Mouse (Mus musculus): ENCODE measurements around the gene Fanci. TPM values are rescaled to one million over a fixed set of nuclear protein-coding genes. Genes with fewer than 3 reads are reported as not detected.

Gene Fanci
- total RNA-seq, 2 experiments from 2014 or later, result 0.08 TPM; not detected in 1

GRCm38 (mm10) chr7:79363370-79364043, 28.2 kb upstream of the Fanci start:
- Histone ChIP-seq H3K27ac (no peak overlapping the region), H3K4me3 (no peak overlapping the region)
- intact Hi-C loops (cut with DNase I), result no loop called here
- TF ChIP-seq CTCF (IDR thresholded peaks at IDR 0.05), result no peak
- DNase-seq, result peak; percentile 27

- intact Hi-C loops (cut with DNase I), result no loop called here
- no peak overlapping the region for H3K27ac ChIP-seq
- no peak for DNase-seq
- TF ChIP-seq CTCF (IDR thresholded peaks at IDR 0.05), result no peak
- no peak overlapping the region for H3K4me3 ChIP-seq
Observed at GRCm38 (mm10) chr7:79368664-79369063, 23.1 kb upstream of the Fanci start.

GRCm38 (mm10) chr7:79369416-79369815, 22.3 kb upstream of the Fanci start:
- H3K4me3 ChIP-seq, result no peak overlapping the region
- DNase-seq, result no peak
- TF ChIP-seq CTCF (IDR thresholded peaks at IDR 0.05), result no peak
- intact Hi-C loops (cut with DNase I), result no loop called here
- H3K27ac ChIP-seq, result no peak overlapping the region

DNA sequence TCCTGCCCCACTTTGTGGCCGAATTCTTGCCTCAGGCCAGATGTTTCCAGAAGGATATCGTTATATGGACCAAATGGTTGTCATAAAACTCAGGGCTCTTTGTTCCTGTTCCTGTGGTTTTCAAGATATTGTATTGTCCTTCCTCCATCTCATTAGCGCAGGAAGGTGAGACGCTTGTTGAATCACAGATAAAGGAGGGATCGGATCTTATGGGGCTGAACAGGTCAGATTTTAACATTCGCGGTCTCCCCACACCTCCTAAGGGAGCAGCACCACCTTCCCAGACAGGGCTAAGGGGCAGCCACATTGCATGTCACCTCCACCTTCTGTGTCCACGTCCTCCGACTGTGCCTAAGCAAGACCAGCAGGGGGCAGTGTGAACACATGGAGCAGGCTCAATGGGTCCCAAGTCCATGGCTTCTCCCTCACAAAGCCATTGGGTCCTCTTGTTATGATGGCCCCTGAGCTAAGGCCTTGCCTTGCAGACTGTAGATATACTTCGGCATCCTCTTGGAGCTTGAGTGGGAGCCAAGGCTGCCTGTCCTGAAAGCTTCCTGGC, 20.3 kb upstream of the Fanci start:
- intact Hi-C loops (cut with DNase I), result loop anchor here (10.0 kb wide), 1 partner anchor 223 kb away; no protein-coding TSS in a partner anchor
- H3K4me3 ChIP-seq, result no peak overlapping the region
- TF ChIP-seq CTCF (IDR thresholded peaks at IDR 0.05), result peak; percentile 78
- peak; percentile 66 for DNase-seq
- H3K27ac ChIP-seq, result no peak overlapping the region

- DNase-seq, result no peak
- Histone ChIP-seq H3K4me3 (no peak overlapping the region), H3K27ac (no peak overlapping the region)
- intact Hi-C loops (cut with DNase I), result loop anchor here (10.0 kb wide), 1 partner anchor 221 kb away; no protein-coding TSS in a partner anchor
- TF ChIP-seq CTCF (IDR thresholded peaks at IDR 0.05), result no peak
Observed at GRCm38 (mm10) chr7:79374017-79374416, 17.7 kb upstream of the Fanci start.

DNA sequence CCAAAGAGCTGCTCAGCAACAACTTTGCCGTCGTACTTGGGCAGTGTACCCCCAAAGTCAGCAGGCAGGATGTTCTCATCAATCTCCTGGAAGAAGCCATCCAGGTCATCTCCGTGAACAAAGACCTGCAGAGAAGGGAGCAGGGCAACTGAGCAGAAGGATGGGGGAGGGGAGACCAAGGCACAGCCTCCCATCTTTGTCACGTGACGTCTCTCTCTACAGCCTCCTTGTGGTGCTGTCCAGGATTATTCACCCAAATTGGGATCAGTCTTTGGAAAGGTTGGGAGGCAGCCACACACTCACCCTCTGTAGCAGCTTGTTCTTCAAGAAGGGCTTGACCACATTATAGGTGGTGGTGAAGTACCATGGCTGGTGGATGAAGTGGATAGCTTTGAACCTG, 16.1 kb upstream of the Fanci start:
- intact Hi-C loops (cut with DNase I), result loop anchor here (10.0 kb wide), 1 partner anchor 219 kb away; no protein-coding TSS in a partner anchor
- Histone ChIP-seq H3K27ac (no peak overlapping the region), H3K4me3 (no peak overlapping the region)
- no peak for TF ChIP-seq CTCF (IDR thresholded peaks at IDR 0.05)
- DNase-seq, result no peak

DNA sequence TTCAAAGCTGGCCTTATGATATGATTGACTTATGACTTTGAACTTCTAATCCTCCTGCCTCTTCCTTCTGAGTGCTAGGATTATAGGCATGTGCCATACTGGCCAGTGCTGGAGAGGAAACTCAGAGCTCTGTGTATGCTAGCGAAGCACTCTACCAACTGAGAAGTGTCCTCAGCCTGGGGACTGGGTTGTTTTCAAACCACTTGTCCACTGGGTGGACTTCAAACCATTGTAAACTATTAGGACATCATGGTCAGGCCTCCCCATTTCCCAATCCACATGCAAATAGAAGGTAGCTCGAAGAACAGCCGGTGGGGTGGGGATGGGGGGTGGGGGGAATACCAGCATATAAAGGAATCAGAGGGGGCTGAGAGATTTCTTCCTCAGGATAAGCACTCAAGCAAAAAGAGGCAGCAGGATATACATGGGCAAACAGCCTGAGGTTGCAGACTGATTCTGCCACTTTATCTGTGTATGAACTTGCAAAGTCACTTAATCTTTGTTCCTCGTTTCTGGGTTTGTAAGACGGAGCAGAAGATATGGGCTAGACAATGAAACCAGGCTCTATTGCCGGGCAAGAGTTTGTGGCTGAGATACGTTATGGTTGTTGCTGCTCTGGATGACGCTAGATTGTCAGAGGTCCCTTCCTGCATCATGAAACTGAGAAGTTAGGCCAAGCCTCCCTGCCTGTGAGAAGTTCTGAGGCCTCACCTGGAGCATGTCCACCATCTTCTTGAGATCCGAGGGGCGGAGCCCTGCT, 15.0 kb upstream of the Fanci start:
- Histone ChIP-seq H3K27ac (no peak overlapping the region), H3K4me3 (no peak overlapping the region)
- no peak for TF ChIP-seq CTCF (IDR thresholded peaks at IDR 0.05)
- intact Hi-C loops (cut with DNase I), result loop anchor here (10.0 kb wide), 1 partner anchor 218 kb away; no protein-coding TSS in a partner anchor
- DNase-seq, result no peak

DNA sequence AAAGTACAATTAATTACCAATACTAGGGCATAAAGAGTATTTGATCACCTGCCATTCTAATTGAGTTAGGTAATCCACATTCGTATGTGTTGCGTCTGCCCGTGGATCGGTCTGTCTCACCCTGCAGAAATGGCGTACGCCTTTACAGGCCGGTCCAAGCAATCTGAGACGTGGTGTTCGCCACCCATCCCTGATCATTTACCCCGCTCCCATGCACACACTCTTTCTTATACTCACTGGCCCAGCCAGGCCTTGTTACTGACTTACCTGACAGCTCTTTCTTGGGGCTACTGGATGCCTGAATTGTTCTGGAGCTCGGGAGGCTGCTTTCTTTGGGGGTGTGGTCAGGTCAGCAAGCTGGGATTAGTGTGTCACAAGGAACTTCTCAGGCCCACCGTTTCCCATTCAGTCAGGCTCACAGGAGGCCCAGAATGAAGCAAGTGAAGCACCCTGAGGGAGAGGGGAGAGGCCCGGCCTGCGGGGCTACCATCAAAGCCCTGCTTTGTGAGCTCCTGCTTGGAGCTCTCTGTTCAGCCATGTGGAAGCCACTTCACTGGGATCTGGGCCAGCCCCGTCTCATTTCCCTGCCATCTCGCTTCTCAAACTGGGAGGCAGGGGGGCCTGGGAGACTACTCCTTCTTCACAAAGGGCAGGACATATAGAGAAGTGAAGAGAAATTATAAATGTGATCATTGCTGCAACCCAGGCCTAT, 5.2 kb upstream of the Fanci start, which contains the start of gene Rlbp1:
Rlbp1 (minus strand) TSS at position 627 of the 712 bp plus-strand sequence.
- no peak for TF ChIP-seq CTCF (IDR thresholded peaks at IDR 0.05)
- DNase-seq, result no peak
- no peak within 1 kb of the TSS for H3K27ac ChIP-seq
- intact Hi-C loops (cut with DNase I), result no loop called here
- no peak within 1 kb of the TSS for H3K4me3 ChIP-seq

GRCm38 (mm10) chr7:79387140-79387539, 4.6 kb upstream of the Fanci start:
- Histone ChIP-seq H3K4me3 (no peak overlapping the region), H3K27ac (no peak overlapping the region)
- no peak for TF ChIP-seq CTCF (IDR thresholded peaks at IDR 0.05)
- DNase-seq, result no peak
- intact Hi-C loops (cut with DNase I), result no loop called here

DNA sequence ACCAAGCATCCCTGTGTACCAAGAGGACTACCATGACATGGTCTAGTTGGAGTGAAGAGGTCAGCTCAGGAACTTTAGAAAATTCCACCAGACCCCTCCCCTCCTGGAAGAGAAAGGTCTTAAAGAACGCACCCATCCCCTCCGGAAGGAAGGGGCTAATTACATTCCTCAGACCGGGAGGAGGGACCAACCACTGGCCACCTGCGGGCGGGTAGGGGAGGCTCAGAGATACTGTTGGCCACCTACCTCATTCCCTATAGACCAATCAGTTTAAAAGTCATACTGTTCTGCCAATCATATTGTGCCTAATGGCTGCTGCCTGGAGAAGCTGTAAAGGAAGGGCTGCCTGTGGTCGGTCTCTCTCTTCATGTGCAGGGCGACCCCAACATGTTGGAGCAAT, 3.7 kb upstream of the Fanci start:
- no peak overlapping the region for H3K27ac ChIP-seq
- H3K4me3 ChIP-seq, result no peak overlapping the region
- intact Hi-C loops (cut with DNase I), result no loop called here
- no peak for TF ChIP-seq CTCF (IDR thresholded peaks at IDR 0.05)
- no peak for DNase-seq

- intact Hi-C loops (cut with DNase I), result no loop called here
- no peak overlapping the region for H3K4me3 ChIP-seq
- no peak overlapping the region for H3K27ac ChIP-seq
- no peak for DNase-seq
- no peak for TF ChIP-seq CTCF (IDR thresholded peaks at IDR 0.05)
Observed at GRCm38 (mm10) chr7:79388671-79389206, 3.0 kb upstream of the Fanci start.

- no peak overlapping the region for H3K27ac ChIP-seq
- intact Hi-C loops (cut with DNase I), result loop anchor here (5.0 kb wide), 1 partner anchor 608 kb away; the partner anchor contains the start of genes Mrpl46 and Mrps11
Observed at GRCm38 (mm10) chr7:79390141-79390708, 1.5 kb upstream of the Fanci start.

More at GRCm38 (mm10) chr7:79390141-79390708, 1.5 kb upstream of the Fanci start:
- no peak for DNase-seq
- H3K4me3 ChIP-seq, result no peak overlapping the region
- no peak for TF ChIP-seq CTCF (IDR thresholded peaks at IDR 0.05)

All from gastrocnemius, adult 2 months (tissue).